Mouse (Mus musculus) thymus, postnatal 14 days (tissue): ENCODE data around the gene Ppp1r13l.

Experiments
- DNase-seq: peaks from one replicate; pipeline ENCODE4 v3.0.0; 2021

Ppp1r13l gene

GRCm38 (mm10) chr7:19338060-19338459, 21.5 kb upstream of the Ppp1r13l start:
- no peak for DNase-seq

- DNase-seq, result no peak
These were observed 21.0 kb upstream of the Ppp1r13l start for GRCm38 (mm10) chr7:19338596-19338995.

- no peak for DNase-seq
These were observed 18.3 kb upstream of the Ppp1r13l start for GRCm38 (mm10) chr7:19341250-19341649.

GRCm38 (mm10) chr7:19341761-19342409, 17.7 kb upstream of the Ppp1r13l start:
- no peak for DNase-seq

GRCm38 (mm10) chr7:19342481-19343027, 17.0 kb upstream of the Ppp1r13l start:
- DNase-seq, result peak; percentile 84

- DNase-seq, result peak; percentile 76
These were observed 16.2 kb upstream of the Ppp1r13l start for GRCm38 (mm10) chr7:19343210-19343808.

- peak; percentile 40 for DNase-seq
These were observed 15.2 kb upstream of the Ppp1r13l start, which contains the start of gene Ercc1 for GRCm38 (mm10) chr7:19344237-19344847. Gene Ercc1 (plus strand): TSS chr7:19344778.

GRCm38 (mm10) chr7:19344938-19345471, 14.5 kb upstream of the Ppp1r13l start:
- peak; percentile 98 for DNase-seq

- no peak for DNase-seq
These were observed 10.2 kb upstream of the Ppp1r13l start for GRCm38 (mm10) chr7:19349188-19349915.

GRCm38 (mm10) chr7:19350221-19350620, 9.3 kb upstream of the Ppp1r13l start:
- DNase-seq, result no peak

- DNase-seq, result no peak
These were observed 4.6 kb upstream of the Ppp1r13l start for GRCm38 (mm10) chr7:19354991-19355390.

- DNase-seq, result no peak
These were observed 3.2 kb upstream of the Ppp1r13l start for GRCm38 (mm10) chr7:19356311-19356710.

GRCm38 (mm10) chr7:19357381-19358375, 1.9 kb upstream of the Ppp1r13l start:
- DNase-seq, result no peak

- DNase-seq, result no peak
These were observed 915 bp upstream of the Ppp1r13l start for GRCm38 (mm10) chr7:19358634-19359033.

- peak; percentile 75 for DNase-seq
These were observed 518 bp downstream of the Ppp1r13l start for GRCm38 (mm10) chr7:19359892-19360641.

- peak; percentile 66 for DNase-seq
These were observed 1.4 kb downstream of the Ppp1r13l start for GRCm38 (mm10) chr7:19360944-19361343.

GRCm38 (mm10) chr7:19361720-19362119, 2.2 kb downstream of the Ppp1r13l start:
- peak; percentile 85 for DNase-seq

GRCm38 (mm10) chr7:19362276-19362675, 2.7 kb downstream of the Ppp1r13l start:
- DNase-seq, result no peak

GRCm38 (mm10) chr7:19363881-19364280, 4.3 kb downstream of the Ppp1r13l start:
- peak; percentile 81 for DNase-seq

GRCm38 (mm10) chr7:19365376-19365775, 5.8 kb downstream of the Ppp1r13l start:
- DNase-seq, result no peak

GRCm38 (mm10) chr7:19368380-19368779, 8.8 kb downstream of the Ppp1r13l start:
- DNase-seq, result no peak
